Mouse (Mus musculus) thymus, adult 2 months (tissue): ENCODE results near the gene Syce2.

Source experiments
- CTCF ChIP-seq: fragments of 200-500 bp; IDR thresholded peaks from 2 replicates; pipeline ENCODE4 v1.5.1; 2012; ENCODE audit warnings: mild to moderate bottlenecking, control low read depth, low read length, moderate library complexity, borderline replicate concordance; ENCODE audit not compliant: control insufficient read depth, poor library complexity, insufficient read depth; ENCODE audit errors: extremely low read depth
- POLR2A ChIP-seq: fragments of 200-500 bp; IDR thresholded peaks from 2 replicates; pipeline ENCODE4 v1.6.1; 2012; ENCODE audit warnings: mild to moderate bottlenecking, low read length, control low read depth, moderate library complexity; ENCODE audit not compliant: control insufficient read depth, poor library complexity, insufficient read depth; ENCODE audit errors: extremely low read depth

DNA sequence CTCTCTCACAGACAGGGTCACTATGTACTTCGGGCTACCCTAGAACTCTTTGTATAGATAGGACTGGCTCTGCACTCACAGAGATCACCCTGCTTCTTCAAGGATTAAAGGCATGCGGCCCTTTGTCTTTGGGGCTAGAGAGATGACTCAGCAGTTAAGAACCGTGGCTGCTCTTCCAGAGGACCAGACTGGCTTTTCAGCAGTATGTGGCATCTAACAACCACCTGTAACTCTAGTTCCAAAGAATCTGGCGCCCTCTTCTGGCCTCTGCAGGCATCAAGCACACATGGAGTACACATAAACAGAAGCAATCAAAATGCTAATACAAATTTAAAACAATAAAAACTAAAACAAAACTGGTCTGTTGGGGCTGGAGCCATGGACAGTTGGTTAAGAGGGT lies 42.0 kb downstream of the Syce2 start:
- TF ChIP-seq CTCF (no peak), POLR2A (no peak)
